Comparison of ENCODE assay signal across 25 mouse cellular contexts in the genomic region with DNA sequence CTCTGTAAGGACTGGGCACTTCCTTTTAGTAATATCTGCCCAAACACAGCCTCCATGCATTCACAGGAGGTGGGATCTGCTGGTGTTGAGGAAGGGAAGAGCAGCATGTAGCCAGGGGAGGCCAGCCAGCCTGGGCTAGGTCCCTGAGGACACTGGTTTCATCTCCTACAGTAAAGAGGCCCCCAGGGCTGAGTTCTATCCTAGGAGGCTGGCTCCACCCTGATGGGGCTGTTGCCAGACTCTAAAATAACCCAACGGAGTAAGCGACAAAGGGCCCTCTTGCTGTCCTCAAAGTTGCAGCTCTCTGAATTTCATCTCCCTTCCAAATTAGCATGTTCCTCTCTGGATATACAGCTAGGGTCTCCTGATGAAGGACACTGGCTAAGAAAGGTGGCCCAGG.
DNase-seq lines count a peak whose midpoint lies in the region; ATAC-seq and TF ChIP-seq lines count a peak whose summit lies in the region.
"Had no signal": no experiment of that assay in that cellular context is flagged by ENCODE, and none has a peak within 500 bp of the region (broad histone marks: within the 10 kb centered on the region; RNA-seq: fewer than 3 reads in every experiment).

No protein-coding gene starts in this region.

- WGBS in heart, embryonic 10.5 days: 62% methylated on average over 2 of the region's 2 CpGs
- 41% methylated on average over 2 of the region's 2 CpGs for WGBS in heart, embryonic 14.5 days
- WGBS in kidney, adult 2 months: 47% methylated on average over 2 of the region's 2 CpGs

- H3K4me3 ChIP-seq in heart, embryonic 10.5 days: no peak overlapping the region
- no peak overlapping the region for H3K4me3 ChIP-seq in heart, embryonic 14.5 days (ENCODE audit: control insufficient read depth in 1 of 2, insufficient read depth in 1 of 2, low read depth in 1 of 2, low read length in 2 of 2)
- no peak overlapping the region for H3K4me3 ChIP-seq in kidney, adult 2 months (ENCODE audit: insufficient read depth, low read depth, low read length)
- H3K4me3 ChIP-seq: embryonic facial prominence, embryonic 15.5 days; erythroblast, embryonic 14.5 days; forebrain, embryonic 10.5 days; gastrocnemius, adult 2 months; hindbrain, embryonic 12.5 days had no signal

- H3K36me3 ChIP-seq in heart, embryonic 10.5 days: peaks cover under 1% of the 10 kb centered on the region; the same call in 1 of the 2 replicates
- no peaks in the 10 kb centered on the region for H3K36me3 ChIP-seq in heart, embryonic 14.5 days (ENCODE audit: control insufficient read depth, insufficient read depth, low read length)
- no peaks in the 10 kb centered on the region for H3K36me3 ChIP-seq in kidney, adult 2 months (ENCODE audit: control insufficient read depth, insufficient read depth, low read length)
- H3K36me3 ChIP-seq: embryonic facial prominence, embryonic 15.5 days; forebrain, embryonic 10.5 days; hindbrain, embryonic 12.5 days had no signal

- TF ChIP-seq POLR2A in kidney, adult 2 months (IDR thresholded peaks at IDR 0.05; ENCODE audit: low read depth, low read length): no peak

- ATAC-seq in heart, embryonic 14.5 days (ENCODE audit: insufficient number of reproducible peaks, insufficient read depth, low FRiP score, low read depth): peak; percentile 65; the same call in 1 of the 2 replicates
- ATAC-seq: CD4-positive, CD25-positive, alpha-beta regulatory T cell, adult 4 months; forebrain, embryonic 14.5 days; hindbrain, embryonic 16.5 days; inflammation-experienced regulatory T-cells, adult 6 months; intestine, postnatal 0 days had no signal

- intact Hi-C loops in heart, postnatal 10 days (cut with DNase I): no loop called here

- no peaks in the 10 kb centered on the region for H3K27me3 ChIP-seq in heart, embryonic 10.5 days (ENCODE audit: insufficient read depth, poor library complexity, severe bottlenecking)
- H3K27me3 ChIP-seq in heart, embryonic 14.5 days (ENCODE audit: control insufficient read depth, insufficient read depth, low read length): no peaks in the 10 kb centered on the region
- no peaks in the 10 kb centered on the region for H3K27me3 ChIP-seq in kidney, adult 2 months (replicated peaks; ENCODE audit: control insufficient read depth, insufficient read depth, low read length)
- H3K27me3 ChIP-seq: embryonic facial prominence, embryonic 15.5 days; hindbrain, embryonic 12.5 days had no signal

- peak overlapping the region; percentile 23; the same call in 1 of the 2 replicates for H3K27ac ChIP-seq in heart, embryonic 10.5 days
- peak overlapping the region; percentile 67 to 72 for H3K27ac ChIP-seq in heart, embryonic 14.5 days (replicated peaks in 1 of 2; ENCODE audit: control insufficient read depth in 1 of 2, insufficient read depth in 1 of 2, low read depth in 2 of 2, low read length in 2 of 2)
- no peak overlapping the region for H3K27ac ChIP-seq in kidney, adult 2 months (ENCODE audit: insufficient read depth, low read depth, low read length)
- H3K27ac ChIP-seq: embryonic facial prominence, embryonic 15.5 days; forebrain, embryonic 10.5 days; gastrocnemius, adult 2 months; hindbrain, embryonic 12.5 days had no signal

- TF ChIP-seq CTCF in kidney, adult 2 months (conservative IDR thresholded peaks at IDR 0.05; ENCODE audit: insufficient read depth, insufficient read length, low read depth, low read length): no peak

- peaks cover 84% of the 10 kb centered on the region for H3K4me1 ChIP-seq in heart, embryonic 10.5 days
- H3K4me1 ChIP-seq in heart, embryonic 14.5 days (ENCODE audit: control insufficient read depth in 2 of 2, insufficient read depth in 2 of 2, low read length in 2 of 2): peaks cover 47 to 81% of the 10 kb centered on the region in 2 experiments
- peaks cover 27% of the 10 kb centered on the region for H3K4me1 ChIP-seq in kidney, adult 2 months (ENCODE audit: control insufficient read depth, insufficient read depth, low read length)

- no peak for DNase-seq in heart, embryonic 10.5 days (ENCODE audit: low spot score)
- DNase-seq in heart, adult 11 months: no peak
- no peak for DNase-seq in heart, adult 8-10 months (ENCODE audit: low spot score)
- DNase-seq in kidney, adult 2 months: peak; percentile 45
- no peak for DNase-seq in kidney, postnatal 14 days
- peak; percentile 48 to 51 for DNase-seq in heart, postnatal 10 days
- DNase-seq: adrenal gland, postnatal 10 days; B cell, adult 2 months; cerebellum, adult 11 months; cerebellum, adult 8-10 months; cerebellum, postnatal 14 days; embryo, embryonic 11 days; gastrocnemius, adult 2 months; gastrocnemius, postnatal 25 days had no signal

- H3K4me2 ChIP-seq in heart, embryonic 14.5 days (ENCODE audit: low read length): peak overlapping the region; percentile 40
- H3K4me2 ChIP-seq: embryonic facial prominence, embryonic 15.5 days; hindbrain, embryonic 12.5 days had no signal

- H3K9ac ChIP-seq in heart, embryonic 14.5 days (ENCODE audit: low read length): no peak overlapping the region
- H3K9ac ChIP-seq: embryonic facial prominence, embryonic 15.5 days; hindbrain, embryonic 12.5 days had no signal

- no peaks in the 10 kb centered on the region for H3K9me3 ChIP-seq in heart, embryonic 10.5 days
- no peaks in the 10 kb centered on the region for H3K9me3 ChIP-seq in heart, embryonic 14.5 days (ENCODE audit: control insufficient read depth, low read length)
- H3K9me3 ChIP-seq: embryonic facial prominence, embryonic 15.5 days; forebrain, embryonic 10.5 days; G1E; hindbrain, embryonic 12.5 days had no signal

Comparison
In these comparisons a context has a peak if more than half of its experiments do, and no peak if none do; other contexts are left out.
1. DNase-seq: peak in kidney, adult 2 months (single experiment) and heart, postnatal 10 days (2 of 2); none in heart, embryonic 10.5 days (single experiment), heart, adult 11 months (single experiment), heart, adult 8-10 months (single experiment) and kidney, postnatal 14 days (single experiment).